Mouse (Mus musculus) right cerebral cortex, postnatal 10 days (tissue): ENCODE measurements around the gene Ccdc124.
A peak's percentile ranks its signal among the peaks of the same experiment; 100 is the strongest.
"Not testable (repeated sequence)": the region's sequence is repeated elsewhere in the genome, so short reads cannot be mapped to it uniquely, and the experiment has no call there.

Experiments
- DNase-seq, 2 experiments: peaks; one replicate each; pipeline ENCODE4 v3.0.0; 2021; ENCODE audit warnings: low spot score in 2 of 2

The Ccdc124 gene

GRCm38 (mm10) chr8:70822594-70822993, 51.1 kb downstream of the Ccdc124 start:
- DNase-seq, result not testable (repeated sequence)

DNA sequence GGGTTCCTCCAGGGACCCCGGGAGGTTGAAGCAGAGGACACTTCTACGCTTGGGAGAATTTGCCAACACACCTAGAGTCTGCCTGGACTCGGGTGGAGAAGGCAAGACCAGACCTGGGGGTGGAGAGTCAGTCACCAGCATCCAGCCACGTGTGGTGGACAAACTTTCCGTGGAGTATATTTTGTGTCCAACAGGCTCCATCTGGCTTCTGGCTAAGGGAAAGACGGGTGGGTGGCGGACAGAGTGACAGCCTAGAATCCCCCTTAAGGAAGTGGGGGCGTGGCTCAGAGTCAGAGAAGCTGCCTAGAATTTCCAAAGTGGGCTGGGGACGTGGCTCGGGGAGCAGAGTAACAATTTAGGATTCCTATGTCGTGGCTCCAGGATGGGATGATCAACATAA, 51.7 kb downstream of the Ccdc124 start:
- peak in 1 of 2 experiments; percentile 50 for DNase-seq

GRCm38 (mm10) chr8:70821399-70821962, 52.3 kb downstream of the Ccdc124 start:
- DNase-seq, result peak; percentile 50 to 67

- peak in 1 of 2 experiments; percentile 58 for DNase-seq
Observed at GRCm38 (mm10) chr8:70820101-70820935, 53.4 kb downstream of the Ccdc124 start.
